Mouse (Mus musculus): ENCODE data around the gene Gm20604. TPM values are rescaled to one million over a fixed set of nuclear protein-coding genes. Genes with fewer than 3 reads are reported as not detected.

The Gm20604 gene
- polyA plus RNA-seq (2015; fragmentation: Nextera tagmentation; extraction: Ambion mirVana) = 48.6 TPM in 2 replicates

DNA sequence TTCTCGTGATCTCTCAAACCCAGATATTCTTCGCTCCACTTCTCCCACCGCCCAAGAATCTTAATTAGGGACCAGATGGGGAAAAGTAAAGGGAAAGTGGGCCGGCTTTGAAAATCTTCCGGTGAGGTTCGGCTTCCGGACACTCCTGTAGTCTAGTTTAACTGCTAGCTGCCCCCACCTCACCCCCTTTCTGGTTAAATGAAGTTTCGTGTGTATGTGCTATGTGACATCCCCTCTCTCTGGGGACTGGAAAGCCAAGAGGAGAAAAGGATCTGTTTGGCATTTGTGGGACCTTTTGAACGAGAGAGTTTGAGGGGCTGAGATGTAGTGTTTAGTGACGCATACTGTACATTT lies at the start of gene Gm20604:
TSS of gene Gm20604 (minus strand) at position 270 of the 354 bp plus-strand sequence.
- Histone ChIP-seq H3K27ac (replicated peaks) (peak within 1 kb of the TSS; percentile 90), H3K36me3 (no peaks in the 10 kb centered on the region), H3K9ac (replicated peaks) (peak within 1 kb of the TSS; percentile 69), H3K4me2 (peak within 1 kb of the TSS; percentile 85), H3K27me3 (replicated peaks) (no peaks in the 10 kb centered on the region), H3K9me3 (replicated peaks) (no peaks in the 10 kb centered on the region), H3K4me1 (peaks cover 28% of the 10 kb centered on the region), H3K4me3 (replicated peaks) (peak within 1 kb of the TSS; percentile 93)
- WGBS = under 1% methylated on average over 10 of the region's 10 CpGs
- no peak for ATAC-seq (ENCODE audit: low FRiP score)

GRCm38 (mm10) chr12:102799528-102799927 lies 41.1 kb upstream of the Gm20604 start:
- no peak overlapping the region for H3K27ac ChIP-seq (replicated peaks)
- ATAC-seq (ENCODE audit: low FRiP score) = no peak
- no peaks in the 10 kb centered on the region for H3K4me1 ChIP-seq
- peaks cover 8% of the 10 kb centered on the region; the same call in 1 of the 2 replicates for H3K36me3 ChIP-seq
- H3K4me2 ChIP-seq = no peak overlapping the region
- no peak overlapping the region for H3K9ac ChIP-seq (replicated peaks)
- 100% methylated on average over 2 of the region's 2 CpGs for WGBS
- H3K9me3 ChIP-seq (replicated peaks) = no peaks in the 10 kb centered on the region
- no peaks in the 10 kb centered on the region for H3K27me3 ChIP-seq (replicated peaks)
- no peak overlapping the region for H3K4me3 ChIP-seq (replicated peaks)

GRCm38 (mm10) chr12:102787927-102788326 lies 29.5 kb upstream of the Gm20604 start:
- Histone ChIP-seq H3K4me2 (no peak overlapping the region), H3K27ac (replicated peaks) (no peak overlapping the region), H3K4me1 (no peaks in the 10 kb centered on the region), H3K9ac (replicated peaks) (no peak overlapping the region), H3K36me3 (peaks cover 76% of the 10 kb centered on the region), H3K4me3 (replicated peaks) (no peak overlapping the region), H3K9me3 (replicated peaks) (no peaks in the 10 kb centered on the region), H3K27me3 (replicated peaks) (no peaks in the 10 kb centered on the region)
- WGBS = 87% methylated on average over 7 of the region's 7 CpGs
- ATAC-seq (ENCODE audit: low FRiP score) = no peak

- no peak overlapping the region for H3K27ac ChIP-seq (replicated peaks)
- no peak overlapping the region for H3K4me2 ChIP-seq
- H3K4me3 ChIP-seq (replicated peaks) = no peak overlapping the region
- H3K9me3 ChIP-seq (replicated peaks) = no peaks in the 10 kb centered on the region
- ATAC-seq (ENCODE audit: low FRiP score) = no peak
- H3K9ac ChIP-seq (replicated peaks) = no peak overlapping the region
- H3K4me1 ChIP-seq = no peaks in the 10 kb centered on the region
- H3K27me3 ChIP-seq (replicated peaks) = no peaks in the 10 kb centered on the region
- H3K36me3 ChIP-seq = peaks cover 67% of the 10 kb centered on the region
- WGBS = 85% methylated on average over 5 of the region's 5 CpGs
Measured at GRCm38 (mm10) chr12:102785593-102785985, 27.1 kb upstream of the Gm20604 start.

DNA sequence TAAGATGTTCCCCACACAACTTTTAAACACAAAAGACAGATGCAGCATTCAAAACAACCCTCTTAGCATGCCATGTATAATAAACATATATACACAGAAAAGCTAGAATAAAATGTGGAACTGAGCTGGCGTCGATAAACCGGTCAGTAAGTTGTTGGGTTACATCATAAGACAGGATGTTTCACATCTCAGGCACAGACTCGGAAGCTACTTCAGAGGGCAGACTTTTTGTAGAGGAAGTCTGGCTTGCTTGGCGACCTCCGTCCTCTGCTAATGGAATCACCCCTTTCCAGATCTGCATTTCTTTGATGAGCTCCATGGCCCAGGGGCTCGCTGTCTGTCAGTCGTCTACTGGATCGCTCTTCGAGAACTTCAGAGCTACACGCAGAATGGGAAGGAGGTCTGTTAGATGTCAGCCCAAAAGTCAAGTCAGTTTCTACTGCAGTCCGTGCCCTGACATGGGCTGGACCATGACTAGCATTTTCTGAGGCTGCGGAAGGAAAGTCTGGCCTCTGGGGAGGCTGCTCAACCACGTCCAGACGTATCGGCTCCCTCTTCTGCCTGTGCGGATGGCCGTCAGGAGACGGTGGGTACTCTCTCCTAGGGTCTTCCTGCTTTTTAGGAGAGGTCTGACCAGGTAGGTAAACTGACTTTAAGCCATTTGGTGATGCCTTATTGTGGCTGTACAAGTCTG lies 26.6 kb upstream of the Gm20604 start:
- H3K9me3 ChIP-seq (replicated peaks) = no peaks in the 10 kb centered on the region
- 92% methylated on average over 19 of the region's 19 CpGs for WGBS
- no peak overlapping the region for H3K4me2 ChIP-seq
- H3K27ac ChIP-seq (replicated peaks) = no peak overlapping the region
- H3K4me1 ChIP-seq = no peaks in the 10 kb centered on the region
- peaks cover 61% of the 10 kb centered on the region for H3K36me3 ChIP-seq
- ATAC-seq (ENCODE audit: low FRiP score) = no peak
- H3K9ac ChIP-seq (replicated peaks) = no peak overlapping the region
- H3K4me3 ChIP-seq (replicated peaks) = no peak overlapping the region
- no peaks in the 10 kb centered on the region for H3K27me3 ChIP-seq (replicated peaks)

DNA sequence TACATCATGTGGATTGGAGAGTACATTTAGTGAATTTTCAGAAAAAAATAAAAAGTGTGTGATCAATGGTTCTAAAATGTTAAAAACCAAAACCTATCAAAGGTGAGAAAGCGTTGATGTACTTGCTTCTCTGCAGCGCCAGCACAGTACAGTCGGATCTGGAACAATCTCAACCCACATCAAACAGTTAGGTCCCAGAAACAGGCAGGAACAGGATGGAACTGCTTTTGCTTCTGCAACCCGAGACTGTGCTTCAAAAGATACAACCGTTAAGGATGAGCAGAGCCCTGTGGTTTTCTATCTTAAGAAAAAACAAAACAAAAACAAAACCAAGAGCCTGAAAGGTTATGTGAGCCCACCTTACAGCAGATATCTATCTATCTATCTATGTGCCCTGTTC lies 24.4 kb upstream of the Gm20604 start:
- Histone ChIP-seq H3K4me1 (no peaks in the 10 kb centered on the region), H3K9me3 (replicated peaks) (no peaks in the 10 kb centered on the region), H3K4me3 (replicated peaks) (no peak overlapping the region), H3K36me3 (peaks cover 49% of the 10 kb centered on the region), H3K27ac (replicated peaks) (no peak overlapping the region), H3K9ac (replicated peaks) (no peak overlapping the region), H3K4me2 (no peak overlapping the region), H3K27me3 (replicated peaks) (no peaks in the 10 kb centered on the region)
- WGBS = 94% methylated on average over 5 of the region's 5 CpGs
- no peak for ATAC-seq (ENCODE audit: low FRiP score)

DNA sequence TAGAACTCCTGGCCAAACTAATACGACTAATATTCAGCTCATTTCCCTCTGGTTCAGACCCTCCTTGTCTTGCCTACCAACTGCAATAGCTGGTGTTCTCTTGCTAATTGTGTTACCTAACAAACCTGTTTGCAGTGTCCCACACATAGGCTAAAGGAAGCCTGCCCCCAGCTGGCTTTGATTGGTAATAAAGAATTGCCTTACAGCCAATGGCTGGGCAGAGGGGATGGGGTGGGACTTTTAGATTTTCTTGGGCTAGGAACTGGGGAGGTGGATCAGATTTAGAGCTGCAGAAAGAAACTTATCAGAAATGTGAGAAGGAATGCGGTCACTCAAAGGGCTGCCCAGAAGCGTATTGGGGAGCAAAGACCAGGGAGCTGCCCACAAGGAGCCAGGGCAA lies 21.0 kb upstream of the Gm20604 start:
- no peaks in the 10 kb centered on the region for H3K4me1 ChIP-seq
- no peak overlapping the region for H3K27ac ChIP-seq (replicated peaks)
- H3K4me3 ChIP-seq (replicated peaks) = no peak overlapping the region
- peaks cover 54% of the 10 kb centered on the region for H3K36me3 ChIP-seq
- H3K27me3 ChIP-seq (replicated peaks) = no peaks in the 10 kb centered on the region
- H3K4me2 ChIP-seq = no peak overlapping the region
- no peak overlapping the region for H3K9ac ChIP-seq (replicated peaks)
- 49% methylated on average over 3 of the region's 3 CpGs for WGBS
- no peaks in the 10 kb centered on the region for H3K9me3 ChIP-seq (replicated peaks)
- no peak for ATAC-seq (ENCODE audit: low FRiP score)

GRCm38 (mm10) chr12:102778151-102778550 lies 19.7 kb upstream of the Gm20604 start:
- no peaks in the 10 kb centered on the region for H3K9me3 ChIP-seq (replicated peaks)
- no peaks in the 10 kb centered on the region for H3K27me3 ChIP-seq (replicated peaks)
- no peak overlapping the region for H3K9ac ChIP-seq (replicated peaks)
- H3K4me3 ChIP-seq (replicated peaks) = no peak overlapping the region
- no peak overlapping the region for H3K4me2 ChIP-seq
- no peak overlapping the region for H3K27ac ChIP-seq (replicated peaks)
- H3K4me1 ChIP-seq = no peaks in the 10 kb centered on the region
- WGBS = 88% methylated on average over 5 of the region's 5 CpGs
- H3K36me3 ChIP-seq = peaks cover 44% of the 10 kb centered on the region
- ATAC-seq (ENCODE audit: low FRiP score) = no peak

DNA sequence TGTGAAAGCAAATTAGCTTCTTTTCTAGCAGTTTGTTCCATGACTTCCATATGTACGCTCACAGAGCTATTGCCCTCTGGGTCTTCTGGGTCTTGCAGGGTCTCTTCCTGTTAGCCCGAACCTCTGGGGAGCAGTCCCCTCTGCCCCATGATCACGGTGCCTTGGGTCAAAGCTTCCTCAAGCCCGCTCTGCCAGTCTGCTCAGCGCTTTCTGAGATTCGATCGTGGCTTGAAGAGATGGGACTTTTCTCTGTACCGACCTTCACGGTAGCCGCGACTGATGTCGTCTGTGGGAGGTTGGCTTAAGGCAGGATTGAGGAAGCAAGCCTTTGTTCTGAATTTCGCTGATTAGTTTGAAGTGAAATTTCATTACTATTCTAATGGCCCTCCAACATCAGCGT lies 17.6 kb upstream of the Gm20604 start:
- H3K9me3 ChIP-seq (replicated peaks) = no peaks in the 10 kb centered on the region
- no peak overlapping the region for H3K27ac ChIP-seq (replicated peaks)
- no peak overlapping the region for H3K4me3 ChIP-seq (replicated peaks)
- no peak overlapping the region for H3K4me2 ChIP-seq
- no peak overlapping the region for H3K9ac ChIP-seq (replicated peaks)
- ATAC-seq (ENCODE audit: low FRiP score) = no peak
- WGBS = 94% methylated on average over 14 of the region's 14 CpGs
- peaks cover 53% of the 10 kb centered on the region for H3K36me3 ChIP-seq
- no peaks in the 10 kb centered on the region for H3K4me1 ChIP-seq
- no peaks in the 10 kb centered on the region for H3K27me3 ChIP-seq (replicated peaks)

- Histone ChIP-seq H3K36me3 (peaks cover 81% of the 10 kb centered on the region), H3K27ac (replicated peaks) (no peak overlapping the region), H3K27me3 (replicated peaks) (no peaks in the 10 kb centered on the region), H3K4me2 (no peak overlapping the region), H3K9ac (replicated peaks) (no peak overlapping the region), H3K9me3 (replicated peaks) (no peaks in the 10 kb centered on the region), H3K4me1 (no peaks in the 10 kb centered on the region), H3K4me3 (replicated peaks) (no peak overlapping the region)
- no peak for ATAC-seq (ENCODE audit: low FRiP score)
- 96% methylated on average over 5 of the region's 5 CpGs for WGBS
Measured at GRCm38 (mm10) chr12:102772676-102773075, 14.2 kb upstream of the Gm20604 start.

GRCm38 (mm10) chr12:102771601-102772000 lies 13.1 kb upstream of the Gm20604 start:
- 97% methylated on average over 8 of the region's 8 CpGs for WGBS
- H3K36me3 ChIP-seq = peaks cover 82% of the 10 kb centered on the region

GRCm38 (mm10) chr12:102769000-102769399 lies 10.5 kb upstream of the Gm20604 start:
- H3K27ac ChIP-seq (replicated peaks) = no peak overlapping the region
- no peak for ATAC-seq (ENCODE audit: low FRiP score)
- no peaks in the 10 kb centered on the region for H3K27me3 ChIP-seq (replicated peaks)

More at GRCm38 (mm10) chr12:102771601-102772000, 13.1 kb upstream of the Gm20604 start:
- Histone ChIP-seq H3K27me3 (replicated peaks) (no peaks in the 10 kb centered on the region), H3K27ac (replicated peaks) (no peak overlapping the region), H3K4me2 (no peak overlapping the region), H3K9ac (replicated peaks) (no peak overlapping the region), H3K4me3 (replicated peaks) (no peak overlapping the region), H3K9me3 (replicated peaks) (no peaks in the 10 kb centered on the region), H3K4me1 (no peaks in the 10 kb centered on the region)
- no peak for ATAC-seq (ENCODE audit: low FRiP score)

More at GRCm38 (mm10) chr12:102769000-102769399, 10.5 kb upstream of the Gm20604 start:
- Histone ChIP-seq H3K36me3 (peaks cover 76% of the 10 kb centered on the region), H3K9me3 (replicated peaks) (no peaks in the 10 kb centered on the region), H3K4me1 (no peaks in the 10 kb centered on the region), H3K4me3 (replicated peaks) (no peak overlapping the region), H3K9ac (replicated peaks) (no peak overlapping the region), H3K4me2 (no peak overlapping the region)
- 93% methylated on average over 4 of the region's 4 CpGs for WGBS
